Mouse (Mus musculus) forebrain, embryonic 12.5 days (tissue): Measurements from ENCODE around the gene Prkcz. TPM values are rescaled to one million over a fixed set of nuclear protein-coding genes. Genes with fewer than 3 reads are reported as not detected.

Experiments used
- ATAC-seq: fragments of 200-750 bp; cut with Nextera tagmentation; 2 replicates; pipeline ENCODE4 v1.8.0; 2017; ENCODE audit warnings: moderate TSS enrichment; ENCODE audit not compliant: low FRiP score
- H3K27ac ChIP-seq: fragments of 300-500 bp; sonication (generic); 2 replicates; pipeline ENCODE4 v1.5.1; 2016; ENCODE audit warnings: mild to moderate bottlenecking
- H3K27me3 ChIP-seq: fragments of 300-500 bp; sonication (generic); 2 replicates; pipeline ENCODE4 v1.6.1; 2016; ENCODE audit warnings: mild to moderate bottlenecking
- H3K36me3 ChIP-seq: fragments of 300-500 bp; sonication (generic); replicated peaks from 2 replicates; pipeline ENCODE4 v1.6.1; 2016; ENCODE audit warnings: mild to moderate bottlenecking
- H3K4me1 ChIP-seq: fragments of 300-500 bp; sonication (generic); 2 replicates; pipeline ENCODE4 v1.6.1; 2016
- H3K4me2 ChIP-seq: fragments of 300-500 bp; sonication (generic); 2 replicates; pipeline ENCODE4 v1.6.1; 2016; ENCODE audit warnings: mild to moderate bottlenecking, moderate library complexity
- H3K4me3 ChIP-seq: fragments of 300-500 bp; sonication (generic); replicated peaks from 2 replicates; pipeline ENCODE4 v1.5.1; 2016; ENCODE audit warnings: mild to moderate bottlenecking
- H3K9ac ChIP-seq: fragments of 300-500 bp; sonication (generic); 2 replicates; pipeline ENCODE4 v1.6.1; 2016; ENCODE audit warnings: mild to moderate bottlenecking
- H3K9me3 ChIP-seq: fragments of 300-500 bp; sonication (generic); 2 replicates; pipeline ENCODE4 v1.6.1; 2016
- WGBS: fragments of 180-500 bp; shearing (Covaris S2); methylation state at CpG from one replicate; pipeline ENCODE4 v1.1.7; 2016; 5-methylcytosine and 5-hydroxymethylcytosine counted together
- polyA plus RNA-seq: library from polyadenylated mRNA; unstranded; fragments of >200 nt; fragmentation: Nextera tagmentation; extraction: Ambion mirVana; gene quantifications from 2 replicates; pipeline ENCODE4 v1.2.1, GENCODE M21; 2016

Gene Prkcz
- polyA plus RNA-seq, result 26.5 and 26.7 TPM in 2 replicates

GRCm38 (mm10) chr4:155361303-155361791 is at the start of gene Prkcz:
Gene Prkcz (minus strand): TSS chr4:155361361.
- H3K9ac ChIP-seq, result no peak within 1 kb of the TSS; the same call in 1 of the 2 replicates
- H3K9me3 ChIP-seq, result no peaks in the 10 kb centered on the region
- peak; percentile 86 for ATAC-seq
- H3K4me3 ChIP-seq, result peak within 1 kb of the TSS; percentile 44
- H3K36me3 ChIP-seq, result no peaks in the 10 kb centered on the region
- under 1% methylated on average over 50 of the region's 51 CpGs for WGBS
- peaks cover 14% of the 10 kb centered on the region for H3K4me1 ChIP-seq
- peak within 1 kb of the TSS; percentile 54 for H3K4me2 ChIP-seq
- H3K27ac ChIP-seq, result no peak within 1 kb of the TSS
- peaks cover 64% of the 10 kb centered on the region for H3K27me3 ChIP-seq

DNA sequence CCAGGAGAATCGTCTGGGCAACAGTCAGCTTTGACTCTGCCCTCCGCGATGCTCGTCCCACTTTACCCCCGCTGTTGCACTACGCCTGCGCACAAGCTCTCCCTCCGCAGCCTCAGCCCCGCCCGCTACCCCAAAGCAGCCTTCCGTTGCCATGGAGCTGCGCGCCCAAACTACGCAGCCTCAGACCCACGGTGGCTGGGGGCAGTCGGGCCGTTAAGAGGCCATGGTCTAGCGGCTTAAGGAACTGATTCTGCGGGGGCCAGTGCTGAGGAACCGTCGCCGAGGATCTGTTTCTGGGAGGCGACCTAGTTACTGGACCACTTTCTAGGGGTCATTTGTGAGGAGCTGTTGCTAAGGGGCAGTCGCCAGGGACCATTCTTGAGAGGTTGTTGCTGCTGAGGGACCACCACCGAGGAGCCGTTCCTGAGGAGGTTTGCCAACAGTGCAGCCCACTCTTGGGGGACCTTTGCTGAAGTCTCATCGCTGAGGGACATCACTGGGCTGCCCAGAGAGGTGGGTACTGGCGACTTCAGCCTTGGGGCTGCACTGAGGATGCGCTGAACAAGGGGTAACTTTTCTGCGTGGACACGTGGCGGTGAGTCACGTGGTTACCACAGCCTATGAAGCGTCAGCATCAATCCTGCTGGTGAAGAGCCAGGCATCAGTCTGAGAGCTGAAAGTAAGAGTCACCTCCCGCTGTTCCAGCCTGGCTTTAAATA is 48.1 kb upstream of the Prkcz start, which contains the start of gene Cfap74:
Gene Cfap74, plus strand, starts transcription at position 133 of the 719 bp plus-strand sequence.
- WGBS, result under 1% methylated on average over 35 of the region's 35 CpGs
- peak; percentile 97 for ATAC-seq
- Histone ChIP-seq H3K9me3 (no peaks in the 10 kb centered on the region), H3K4me2 (peak within 1 kb of the TSS; percentile 89), H3K4me3 (peak within 1 kb of the TSS; percentile 57), H3K9ac (peak within 1 kb of the TSS; percentile 55), H3K36me3 (no peaks in the 10 kb centered on the region), H3K4me1 (peaks cover 15% of the 10 kb centered on the region), H3K27me3 (no peaks in the 10 kb centered on the region), H3K27ac (peak within 1 kb of the TSS; percentile 58; the same call in 1 of the 2 replicates)

DNA sequence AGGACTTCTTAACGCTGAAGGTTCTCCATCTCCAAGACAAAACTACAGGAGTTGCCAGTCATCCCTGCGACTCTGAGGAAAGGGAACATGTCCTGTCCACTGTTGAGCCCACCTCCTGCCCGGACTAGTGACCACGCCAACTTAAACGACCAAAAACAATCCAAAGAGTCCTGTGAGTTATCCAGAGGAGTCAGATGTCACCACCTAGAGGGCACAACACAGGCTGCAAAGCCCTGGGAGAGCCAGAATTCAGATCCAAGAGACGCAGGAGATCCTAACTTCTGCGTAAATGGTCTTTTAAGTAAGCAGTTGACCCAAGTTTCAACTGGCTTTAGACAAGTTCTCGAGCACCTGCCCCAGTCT is 47.5 kb upstream of the Prkcz start:
- Histone ChIP-seq H3K4me3 (peak overlapping the region; percentile 57), H3K4me2 (peak overlapping the region; percentile 89), H3K4me1 (peaks cover 15% of the 10 kb centered on the region), H3K36me3 (no peaks in the 10 kb centered on the region), H3K9ac (peak overlapping the region; percentile 55), H3K27ac (0 out of 2 replicates have a peak overlapping the region, but pooled peaks have one; percentile 47), H3K9me3 (no peaks in the 10 kb centered on the region), H3K27me3 (no peaks in the 10 kb centered on the region)
- peak; percentile 45; the same call in 1 of the 2 replicates for ATAC-seq
- WGBS, result 2% methylated on average over 8 of the region's 8 CpGs

- Histone ChIP-seq H3K4me2 (no peak overlapping the region), H3K4me3 (no peak overlapping the region), H3K4me1 (peaks cover 7% of the 10 kb centered on the region), H3K36me3 (no peaks in the 10 kb centered on the region), H3K9ac (no peak overlapping the region), H3K27ac (no peak overlapping the region), H3K27me3 (peaks cover 30% of the 10 kb centered on the region), H3K9me3 (no peaks in the 10 kb centered on the region)
- WGBS, result 87% methylated on average over 1 of the region's 1 CpGs
- no peak for ATAC-seq
Measured at GRCm38 (mm10) chr4:155402489-155402888, 41.3 kb upstream of the Prkcz start.

- Histone ChIP-seq H3K9ac (no peak overlapping the region), H3K4me1 (peaks cover 10% of the 10 kb centered on the region)
- 72% methylated on average over 7 of the region's 7 CpGs for WGBS
Measured at GRCm38 (mm10) chr4:155401121-155401520, 40.0 kb upstream of the Prkcz start.

GRCm38 (mm10) chr4:155398222-155398540 is 37.0 kb upstream of the Prkcz start:
- no peaks in the 10 kb centered on the region for H3K9me3 ChIP-seq
- no peak for ATAC-seq
- no peak overlapping the region for H3K27ac ChIP-seq
- peak overlapping the region; percentile 72 for H3K4me2 ChIP-seq
- H3K9ac ChIP-seq, result 0 out of 2 replicates have a peak overlapping the region, but pooled peaks have one; percentile 21
- no peaks in the 10 kb centered on the region for H3K36me3 ChIP-seq
- H3K27me3 ChIP-seq, result peaks cover 67% of the 10 kb centered on the region
- WGBS, result 7% methylated on average over 8 of the region's 9 CpGs
- peak overlapping the region; percentile 42 for H3K4me3 ChIP-seq
- H3K4me1 ChIP-seq, result peaks cover 10% of the 10 kb centered on the region

More at GRCm38 (mm10) chr4:155401121-155401520, 40.0 kb upstream of the Prkcz start:
- no peak for ATAC-seq
- no peak overlapping the region for H3K27ac ChIP-seq
- no peak overlapping the region for H3K4me2 ChIP-seq
- H3K27me3 ChIP-seq, result peaks cover 43% of the 10 kb centered on the region
- H3K36me3 ChIP-seq, result no peaks in the 10 kb centered on the region
- H3K4me3 ChIP-seq, result no peak overlapping the region
- no peaks in the 10 kb centered on the region for H3K9me3 ChIP-seq

- Histone ChIP-seq H3K9ac (peak within 1 kb of the TSS; percentile 21; the same call in 1 of the 2 replicates), H3K27me3 (peaks cover 67% of the 10 kb centered on the region), H3K4me1 (peaks cover 10% of the 10 kb centered on the region), H3K9me3 (no peaks in the 10 kb centered on the region), H3K4me3 (peak within 1 kb of the TSS; percentile 42), H3K27ac (no peak within 1 kb of the TSS), H3K4me2 (peak within 1 kb of the TSS; percentile 72), H3K36me3 (no peaks in the 10 kb centered on the region)
- 0 out of 2 replicates have a peak, but pooled peaks have one; percentile 41 for ATAC-seq
- under 1% methylated on average over 55 of the region's 57 CpGs for WGBS
Measured at GRCm38 (mm10) chr4:155397511-155398221, 36.5 kb upstream of the Prkcz start, which contains the start of gene Gabrd. Gene Gabrd (minus strand): TSS chr4:155398112.

DNA sequence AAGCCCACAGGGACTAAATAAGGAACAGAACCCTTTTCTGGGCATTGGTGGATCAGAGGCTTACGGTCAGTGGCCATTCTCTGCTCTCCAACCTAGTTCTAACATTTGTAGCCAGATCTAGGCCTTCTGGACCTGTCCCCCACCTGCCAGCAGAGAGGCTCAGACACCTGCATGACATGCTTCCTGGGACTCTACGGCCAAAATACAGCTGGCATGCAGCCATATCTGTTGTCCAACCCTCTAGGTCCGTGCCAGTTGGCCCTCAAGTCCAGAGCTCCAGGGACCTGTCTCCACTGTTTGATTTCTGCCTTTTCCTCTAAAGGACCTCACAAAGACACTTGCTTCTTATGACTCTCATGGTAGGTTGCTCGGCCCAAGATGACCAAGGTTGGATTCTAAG is 35.6 kb upstream of the Prkcz start:
- Histone ChIP-seq H3K4me2 (no peak overlapping the region), H3K4me1 (peaks cover 10% of the 10 kb centered on the region), H3K4me3 (no peak overlapping the region), H3K27me3 (peaks cover 67% of the 10 kb centered on the region), H3K36me3 (no peaks in the 10 kb centered on the region), H3K9me3 (no peaks in the 10 kb centered on the region), H3K27ac (no peak overlapping the region), H3K9ac (no peak overlapping the region)
- WGBS, result 90% methylated on average over 4 of the region's 4 CpGs
- no peak for ATAC-seq

- Histone ChIP-seq H3K4me1 (peaks cover 10% of the 10 kb centered on the region), H3K36me3 (no peaks in the 10 kb centered on the region), H3K27ac (no peak overlapping the region), H3K4me2 (no peak overlapping the region), H3K9ac (no peak overlapping the region), H3K9me3 (no peaks in the 10 kb centered on the region), H3K27me3 (peaks cover 63% of the 10 kb centered on the region), H3K4me3 (no peak overlapping the region)
- ATAC-seq, result no peak
- 90% methylated on average over 5 of the region's 5 CpGs for WGBS
Measured at GRCm38 (mm10) chr4:155395471-155395870, 34.3 kb upstream of the Prkcz start.

DNA sequence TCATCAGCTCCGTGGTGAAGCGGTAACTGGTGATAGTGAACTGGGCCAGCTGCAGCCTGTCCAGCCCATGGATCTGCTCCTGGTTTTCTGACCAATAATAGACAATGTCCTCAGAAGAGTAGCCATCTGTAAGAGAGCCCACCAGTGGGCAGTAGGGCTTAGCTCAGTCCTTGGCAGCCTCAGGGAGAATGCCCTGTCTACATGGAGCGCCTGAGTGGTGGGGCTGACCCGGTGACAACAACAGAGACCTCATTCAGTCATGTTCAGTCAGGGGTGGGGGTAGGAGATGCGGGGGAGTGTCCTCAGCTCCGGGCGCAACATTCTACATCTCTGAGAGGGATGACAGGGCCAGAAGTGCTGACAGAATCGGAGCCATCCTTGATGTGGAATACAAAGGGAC is 26.0 kb upstream of the Prkcz start:
- Histone ChIP-seq H3K4me1 (no peaks in the 10 kb centered on the region), H3K4me3 (no peak overlapping the region), H3K9ac (no peak overlapping the region), H3K4me2 (no peak overlapping the region), H3K9me3 (no peaks in the 10 kb centered on the region), H3K27me3 (peaks cover 11% of the 10 kb centered on the region), H3K27ac (no peak overlapping the region), H3K36me3 (no peaks in the 10 kb centered on the region)
- ATAC-seq, result no peak
- WGBS, result 81% methylated on average over 8 of the region's 8 CpGs

GRCm38 (mm10) chr4:155383326-155383725 is 22.2 kb upstream of the Prkcz start:
- Histone ChIP-seq H3K36me3 (no peaks in the 10 kb centered on the region), H3K9ac (no peak overlapping the region), H3K27ac (no peak overlapping the region), H3K4me2 (no peak overlapping the region), H3K27me3 (peaks cover 11% of the 10 kb centered on the region), H3K4me1 (no peaks in the 10 kb centered on the region), H3K9me3 (no peaks in the 10 kb centered on the region), H3K4me3 (no peak overlapping the region)
- 82% methylated on average over 4 of the region's 4 CpGs for WGBS
- ATAC-seq, result no peak

GRCm38 (mm10) chr4:155382752-155383151 is 21.6 kb upstream of the Prkcz start:
- ATAC-seq, result no peak
- Histone ChIP-seq H3K9me3 (no peaks in the 10 kb centered on the region), H3K27me3 (peaks cover 11% of the 10 kb centered on the region), H3K4me2 (no peak overlapping the region), H3K36me3 (no peaks in the 10 kb centered on the region), H3K9ac (no peak overlapping the region), H3K27ac (no peak overlapping the region), H3K4me1 (no peaks in the 10 kb centered on the region), H3K4me3 (no peak overlapping the region)
- WGBS, result 21% methylated on average over 9 of the region's 9 CpGs
